Mouse (Mus musculus) heart, embryonic 14.5 days (tissue): ENCODE data around the gene Rufy1. TPM values are rescaled to one million over a fixed set of nuclear protein-coding genes. Genes with fewer than 3 reads are reported as not detected.
"Not testable (repeated sequence)": the region's sequence is repeated elsewhere in the genome, so short reads cannot be mapped to it uniquely, and the experiment has no call there.

ENCODE experiments used
- ATAC-seq: fragments of 200-750 bp; cut with Nextera tagmentation; 2 replicates; pipeline ENCODE4 v1.8.0; 2017; ENCODE audit warnings: low read depth, moderate TSS enrichment; ENCODE audit not compliant: insufficient number of reproducible peaks, insufficient read depth, low FRiP score
- H3K27ac ChIP-seq, 2 experiments: fragments of 200-500 bp in 1 of 2; fragments of 300-500 bp in 1 of 2; sonication (generic) in 1 of 2; replicated peaks in 1 of 2; 2 replicates each; pipeline ENCODE4 v1.5.1; 2012 to 2014; ENCODE audit warnings: low read depth in 2 of 2, low read length in 2 of 2, control low read depth in 1 of 2, mild to moderate bottlenecking in 1 of 2, mixed read lengths in 1 of 2; ENCODE audit not compliant: control insufficient read depth in 1 of 2, insufficient read depth in 1 of 2
- H3K27me3 ChIP-seq: fragments of 300-500 bp; sonication (generic); 2 replicates; pipeline ENCODE4 v1.6.1; 2014; ENCODE audit warnings: mild to moderate bottlenecking, low read length, control low read depth; ENCODE audit not compliant: control insufficient read depth, insufficient read depth
- H3K36me3 ChIP-seq: fragments of 300-500 bp; sonication (generic); 2 replicates; pipeline ENCODE4 v1.6.1; 2014; ENCODE audit warnings: mild to moderate bottlenecking, control low read depth, low read length, mixed read lengths; ENCODE audit not compliant: control insufficient read depth, insufficient read depth
- H3K4me1 ChIP-seq, 2 experiments: fragments of 200-500 bp in 1 of 2; fragments of 300-500 bp in 1 of 2; sonication (generic) in 1 of 2; 2 replicates each; pipeline ENCODE4 v1.6.1; 2012 to 2014; ENCODE audit warnings: low read length in 2 of 2, control low read depth in 1 of 2, mixed read lengths in 1 of 2; ENCODE audit not compliant: control insufficient read depth in 2 of 2, insufficient read depth in 2 of 2
- H3K4me2 ChIP-seq: fragments of 300-500 bp; sonication (generic); 2 replicates; pipeline ENCODE4 v1.6.1; 2014; ENCODE audit warnings: mild to moderate bottlenecking, low read length
- H3K4me3 ChIP-seq, 2 experiments: fragments of 200-500 bp in 1 of 2; fragments of 300-500 bp in 1 of 2; sonication (generic) in 1 of 2; 2 replicates each; pipeline ENCODE4 v1.5.1; 2012 to 2014; ENCODE audit warnings: low read length in 2 of 2, mild to moderate bottlenecking in 2 of 2, control low read depth in 1 of 2, low read depth in 1 of 2, moderate library complexity in 1 of 2; ENCODE audit not compliant: control insufficient read depth in 1 of 2, insufficient read depth in 1 of 2
- H3K9ac ChIP-seq: fragments of 300-500 bp; sonication (generic); 2 replicates; pipeline ENCODE4 v1.6.1; 2014; ENCODE audit warnings: mild to moderate bottlenecking, low read length
- H3K9me3 ChIP-seq: fragments of 300-500 bp; sonication (generic); 2 replicates; pipeline ENCODE4 v1.6.1; 2016; ENCODE audit warnings: low read length, control low read depth; ENCODE audit not compliant: control insufficient read depth
- WGBS: fragments of 180-500 bp; shearing (Covaris S2); extraction: QIAGEN DNeasy Blood & Tissue Kit; methylation state at CpG from one replicate; pipeline ENCODE4 v1.1.7; 2014; 5-methylcytosine and 5-hydroxymethylcytosine counted together
- polyA plus RNA-seq: library from polyadenylated mRNA; unstranded; fragments of >200 nt; fragmentation: Nextera tagmentation; extraction: Ambion mirVana; gene quantifications from 2 replicates; pipeline ENCODE4 v1.2.1, GENCODE M21; 2014

The Rufy1 gene
- polyA plus RNA-seq, 1 experiment from 2014 or later = 28.6 TPM

DNA sequence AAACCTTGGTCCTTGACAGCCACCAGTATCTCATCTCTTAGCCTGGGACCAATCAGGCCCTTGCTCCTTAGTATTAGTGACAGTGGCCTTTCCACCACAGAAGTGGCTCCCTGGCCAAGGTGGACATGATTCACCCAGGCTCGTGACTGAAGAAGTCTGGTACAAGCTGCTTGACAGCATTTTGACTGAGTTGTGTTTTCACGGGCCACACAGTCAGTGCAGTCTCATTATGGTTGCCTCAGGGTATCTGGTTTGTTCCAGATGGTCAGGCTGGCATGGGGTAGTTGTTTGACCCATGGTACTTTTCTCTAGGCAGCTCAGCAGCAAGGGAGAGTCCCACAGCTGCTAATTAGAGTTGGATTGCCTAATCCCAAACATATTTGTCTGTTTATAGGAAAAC is 28.3 kb upstream of the Rufy1 start:
- peaks cover 11 to 13% of the 10 kb centered on the region in 2 experiments for H3K4me1 ChIP-seq
- 66% methylated on average over 2 of the region's 2 CpGs for WGBS

DNA sequence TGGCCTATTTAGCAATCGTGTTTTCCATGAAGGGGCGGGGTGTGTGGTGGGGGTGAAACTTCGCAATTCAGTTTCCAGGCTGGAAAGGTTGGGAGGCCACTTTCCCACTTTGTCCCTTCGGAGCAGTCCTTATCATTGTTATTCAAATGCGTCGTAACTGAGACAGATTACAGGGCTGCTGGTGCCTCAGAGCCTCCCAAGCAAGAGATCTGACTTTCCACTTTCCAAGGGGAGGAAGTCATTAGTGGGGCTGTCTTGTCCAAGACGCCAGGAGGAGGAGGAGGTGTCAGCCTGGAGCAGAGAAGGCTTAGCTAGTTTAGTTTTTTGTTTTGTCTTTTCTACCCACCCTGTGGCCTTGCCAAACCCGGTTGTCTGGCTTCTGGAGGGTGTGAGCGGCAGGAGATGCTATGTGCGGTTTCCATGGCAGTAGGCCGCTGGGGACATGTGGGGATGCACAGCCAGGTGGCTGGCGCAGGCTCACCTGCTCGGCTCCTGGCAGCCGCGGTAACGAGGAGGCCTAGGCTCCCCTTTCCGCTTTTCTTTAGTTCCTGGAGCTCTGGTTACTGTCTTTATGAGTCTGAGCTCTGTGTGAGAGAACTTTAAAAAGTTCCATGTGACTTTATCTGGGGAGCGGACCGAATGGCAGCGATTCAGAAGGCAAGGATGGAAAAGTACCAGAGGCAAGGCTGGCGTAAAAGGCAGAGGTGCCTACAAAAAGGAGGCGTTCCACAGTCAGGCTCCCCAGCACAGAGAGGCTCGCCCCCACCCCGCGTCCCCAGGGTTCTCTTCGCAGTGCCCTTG is 26.4 kb upstream of the Rufy1 start:
- Histone ChIP-seq H3K4me2 (peak overlapping the region; percentile 62), H3K9me3 (no peaks in the 10 kb centered on the region), H3K9ac (peak overlapping the region; percentile 18; the same call in 1 of the 2 replicates), H3K27ac (peak overlapping the region in 1 of 2 experiments; percentile 35; a peak in 2 of 4 replicates), H3K27me3 (no peaks in the 10 kb centered on the region), H3K4me1 (peaks cover 11 to 13% of the 10 kb centered on the region in 2 experiments), H3K36me3 (no peaks in the 10 kb centered on the region), H3K4me3 (peak overlapping the region; percentile 2 to 15)
- 5% methylated on average over 26 of the region's 26 CpGs for WGBS
- ATAC-seq = peak; percentile 31

More for the DNA sequence above, 28.3 kb upstream of the Rufy1 start:
- Histone ChIP-seq H3K9me3 (no peaks in the 10 kb centered on the region), H3K4me3 (no peak overlapping the region), H3K27ac (no peak overlapping the region), H3K27me3 (no peaks in the 10 kb centered on the region), H3K9ac (no peak overlapping the region), H3K4me2 (no peak overlapping the region), H3K36me3 (no peaks in the 10 kb centered on the region)
- no peak for ATAC-seq

DNA sequence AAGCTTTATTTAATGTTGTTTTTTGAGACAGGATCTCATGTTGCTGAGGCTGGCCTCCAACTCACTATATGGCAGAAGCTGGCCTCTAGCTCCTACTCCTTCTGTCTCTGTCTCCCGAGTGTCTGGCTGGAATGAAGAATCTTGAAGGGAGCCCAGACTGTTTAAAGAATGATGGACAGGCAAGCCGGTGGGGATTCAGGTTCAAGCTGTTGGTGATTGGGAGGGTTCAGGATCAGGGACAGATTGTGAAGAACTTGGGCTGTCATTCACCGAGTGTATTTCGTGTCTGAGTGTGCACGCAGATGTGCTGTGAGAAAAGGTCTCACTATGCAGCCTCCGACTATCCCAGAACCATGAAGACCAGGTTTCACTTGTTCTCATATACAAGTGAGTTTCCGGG is 25.5 kb upstream of the Rufy1 start:
- Histone ChIP-seq H3K4me1 (peaks cover 11 to 13% of the 10 kb centered on the region in 2 experiments), H3K4me3 (no peak overlapping the region), H3K27me3 (no peaks in the 10 kb centered on the region), H3K9me3 (no peaks in the 10 kb centered on the region), H3K36me3 (no peaks in the 10 kb centered on the region), H3K9ac (no peak overlapping the region), H3K27ac (no peak overlapping the region), H3K4me2 (no peak overlapping the region)
- 55% methylated on average over 7 of the region's 7 CpGs for WGBS
- ATAC-seq = no peak

DNA sequence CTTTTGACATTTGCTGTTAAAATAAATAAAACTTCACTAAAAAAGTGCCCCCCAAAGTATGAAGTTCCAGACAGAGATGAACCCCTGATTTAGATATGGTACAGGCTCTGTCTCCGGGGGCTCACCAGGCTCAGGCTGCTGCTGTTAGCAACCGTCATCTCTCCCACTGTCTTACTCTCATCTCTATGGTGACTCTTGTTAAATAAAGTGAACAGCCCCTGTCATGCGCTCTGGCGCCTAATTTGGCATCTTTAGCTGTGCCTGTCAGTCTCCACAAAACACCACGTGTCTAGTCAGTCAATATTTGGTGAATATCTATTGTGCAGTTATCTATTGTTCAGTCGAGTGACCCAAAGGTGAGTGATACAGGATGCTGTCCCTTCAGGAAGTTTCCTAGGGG is 24.0 kb upstream of the Rufy1 start:
- Histone ChIP-seq H3K36me3 (no peaks in the 10 kb centered on the region), H3K4me1 (peaks cover 11 to 13% of the 10 kb centered on the region in 2 experiments), H3K27ac (no peak overlapping the region), H3K4me2 (no peak overlapping the region), H3K9ac (no peak overlapping the region), H3K9me3 (no peaks in the 10 kb centered on the region), H3K27me3 (no peaks in the 10 kb centered on the region), H3K4me3 (no peak overlapping the region)
- WGBS = 59% methylated on average over 6 of the region's 6 CpGs
- ATAC-seq = no peak

DNA sequence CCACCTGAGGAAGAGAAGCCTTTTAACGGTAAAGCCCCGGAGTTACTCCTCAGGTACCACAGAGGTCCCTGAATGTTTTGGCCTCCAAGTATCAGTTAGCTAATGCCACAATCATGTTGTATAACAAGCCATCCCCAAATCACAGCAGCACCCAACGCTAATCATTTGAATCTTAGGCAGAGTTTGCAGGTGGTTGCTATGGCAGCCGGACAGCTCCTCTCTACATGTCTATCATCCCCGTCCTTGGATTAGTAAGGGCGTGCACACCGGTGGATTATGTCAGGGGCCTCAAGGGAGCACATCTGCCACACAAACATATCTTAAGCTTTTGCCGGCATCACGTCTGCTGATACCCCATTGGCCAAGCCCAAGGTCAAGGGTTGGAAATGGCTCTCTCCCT is 19.3 kb upstream of the Rufy1 start:
- ATAC-seq = no peak
- no peaks in the 10 kb centered on the region for H3K4me1 ChIP-seq
- no peak overlapping the region for H3K27ac ChIP-seq
- H3K36me3 ChIP-seq = no peaks in the 10 kb centered on the region
- no peak overlapping the region for H3K4me2 ChIP-seq
- H3K9ac ChIP-seq = no peak overlapping the region
- H3K9me3 ChIP-seq = no peaks in the 10 kb centered on the region
- H3K27me3 ChIP-seq = no peaks in the 10 kb centered on the region
- 66% methylated on average over 9 of the region's 9 CpGs for WGBS
- no peak overlapping the region for H3K4me3 ChIP-seq

DNA sequence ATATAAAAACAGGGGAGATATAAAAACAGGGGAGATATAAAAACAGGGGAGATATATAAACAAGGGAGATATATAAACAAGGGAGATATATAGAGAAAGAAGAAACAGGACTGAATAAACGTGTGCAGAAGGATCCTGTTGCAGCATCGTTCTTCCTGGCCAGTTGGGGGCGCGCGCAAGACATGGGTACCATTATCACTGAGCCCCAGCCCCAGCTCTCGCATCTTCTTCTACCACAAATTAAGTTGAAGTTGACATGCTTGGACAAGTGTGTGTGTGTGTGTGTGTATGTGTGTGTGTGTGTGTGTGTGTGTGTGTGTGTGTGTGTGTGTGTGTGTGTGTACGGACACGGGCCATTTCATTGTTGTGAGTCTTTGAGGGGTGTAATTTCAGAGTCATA is 17.2 kb upstream of the Rufy1 start:
- not testable (repeated sequence) for H3K27ac ChIP-seq, H3K9ac ChIP-seq, H3K4me2 ChIP-seq, H3K36me3 ChIP-seq, H3K9me3 ChIP-seq, H3K4me3 ChIP-seq, H3K27me3 ChIP-seq, ATAC-seq, H3K4me1 ChIP-seq
- WGBS = 41% methylated on average over 8 of the region's 8 CpGs

DNA sequence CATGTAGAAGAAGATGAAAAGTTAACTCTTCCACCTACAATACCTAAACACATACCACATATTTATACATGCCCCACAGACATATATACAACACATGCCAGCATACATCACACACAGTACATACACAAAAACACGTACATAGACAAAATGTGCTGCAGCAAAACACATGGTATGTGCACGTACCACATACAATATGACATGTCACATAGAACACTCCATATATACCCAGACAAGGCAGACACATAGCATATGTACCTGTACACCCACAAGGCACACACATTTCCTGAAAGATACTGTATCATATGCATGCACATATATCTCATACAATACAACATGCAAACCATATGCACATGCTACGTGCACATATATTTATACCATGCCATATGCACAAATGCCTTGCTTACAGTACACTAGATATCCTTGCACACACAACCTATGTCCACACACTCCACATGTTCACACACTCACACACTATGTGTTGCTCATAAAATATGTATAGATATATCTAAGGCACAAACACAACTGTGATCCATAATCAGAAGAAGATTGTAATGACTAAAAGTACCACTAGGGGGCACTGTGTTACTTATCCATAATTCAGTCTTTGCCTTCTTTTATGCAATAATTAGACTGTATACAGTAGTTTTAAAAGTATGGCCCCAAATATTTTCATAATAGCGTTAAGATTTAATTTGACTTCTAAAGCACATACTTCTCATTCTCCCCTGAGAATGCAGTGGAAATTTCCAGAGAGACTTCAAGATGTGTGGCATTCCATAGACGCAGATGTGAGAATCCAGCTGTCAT is 12.5 kb upstream of the Rufy1 start:
- H3K36me3 ChIP-seq = no peaks in the 10 kb centered on the region
- no peak overlapping the region for H3K4me3 ChIP-seq
- H3K27me3 ChIP-seq = peaks cover 4% of the 10 kb centered on the region; the same call in 1 of the 2 replicates
- no peak for ATAC-seq
- no peaks in the 10 kb centered on the region for H3K4me1 ChIP-seq
- no peak overlapping the region for H3K27ac ChIP-seq
- H3K9me3 ChIP-seq = no peaks in the 10 kb centered on the region
- 65% methylated on average over 5 of the region's 5 CpGs for WGBS
- H3K4me2 ChIP-seq = no peak overlapping the region
- no peak overlapping the region for H3K9ac ChIP-seq
